Mouse (Mus musculus) liver, adult 2 months (tissue): ENCODE results near the gene Rad51c. TPM values are rescaled to one million over a fixed set of nuclear protein-coding genes. Genes with fewer than 3 reads are reported as not detected.
"Not testable (repeated sequence)": the region's sequence is repeated elsewhere in the genome, so short reads cannot be mapped to it uniquely, and the experiment has no call there.

Source experiments
- DNase-seq: peaks from one replicate; pipeline ENCODE4 v3.0.0-alpha.2; 2011; ENCODE audit warnings: low read depth, low spot score; ENCODE audit errors: extremely low read depth
- H3K27ac ChIP-seq: fragments of 200-500 bp; replicated peaks from 2 replicates; pipeline ENCODE4 v1.5.1; 2012; ENCODE audit warnings: low read depth, mild to moderate bottlenecking, control low read depth, inconsistent platforms, low read length; ENCODE audit not compliant: insufficient read depth
- H3K27me3 ChIP-seq: fragments of 200-500 bp; 2 replicates; pipeline ENCODE4 v1.6.1; 2012; ENCODE audit warnings: mild to moderate bottlenecking, moderate library complexity, low read length, inconsistent platforms; ENCODE audit not compliant: control insufficient read depth, insufficient read depth
- H3K36me3 ChIP-seq: fragments of 200-500 bp; 2 replicates; pipeline ENCODE4 v1.6.1; 2012; ENCODE audit warnings: low read length, inconsistent platforms; ENCODE audit not compliant: control insufficient read depth, insufficient read depth
- H3K4me1 ChIP-seq: fragments of 200-500 bp; 2 replicates; pipeline ENCODE4 v1.6.1; 2011; ENCODE audit warnings: low read length; ENCODE audit not compliant: control insufficient read depth, insufficient read depth
- H3K4me3 ChIP-seq: fragments of 200-500 bp; 2 replicates; pipeline ENCODE4 v1.5.1; 2011; ENCODE audit warnings: low read depth, mild to moderate bottlenecking, control low read depth, low read length, moderate library complexity; ENCODE audit not compliant: insufficient read depth
- H3K79me2 ChIP-seq: fragments of 200-500 bp; 2 replicates; pipeline ENCODE4 v1.6.1; 2012; ENCODE audit warnings: inconsistent platforms, mild to moderate bottlenecking, low read length, moderate library complexity; ENCODE audit not compliant: control insufficient read depth, insufficient read depth
- H3K9ac ChIP-seq: fragments of 200-500 bp; 2 replicates; pipeline ENCODE4 v1.6.1; 2012; ENCODE audit warnings: low read depth, mild to moderate bottlenecking, control low read depth, inconsistent platforms, low read length
- CTCF ChIP-seq: fragments of 200-500 bp; IDR thresholded peaks from 2 replicates; pipeline ENCODE4 v1.5.1; 2011; ENCODE audit warnings: low read depth, low read length, control low read depth
- POLR2A ChIP-seq: fragments of 200-500 bp; IDR thresholded peaks from 2 replicates; pipeline ENCODE4 v1.6.1; 2011; ENCODE audit warnings: low read length, control low read depth; ENCODE audit not compliant: insufficient read depth; ENCODE audit errors: extremely low read depth
- WGBS: fragments of 180-500 bp; shearing (Covaris S2); methylation state at CpG from one replicate; pipeline ENCODE4 v1.1.7; 2018; 5-methylcytosine and 5-hydroxymethylcytosine counted together
- polyA plus RNA-seq: library from polyadenylated mRNA; depleted of rRNA; stranded (reverse); fragments of >200 nt; gene quantifications from 2 replicates; pipeline ENCODE4 v1.2.3, GENCODE M21; 2012
- total RNA-seq: library from RNA; depleted of rRNA; stranded (reverse); fragments of >200 nt; gene quantifications from 2 replicates; pipeline ENCODE4 v1.2.3, GENCODE M21; 2014

The Rad51c gene
- total and polyA plus RNA-seq, 2 experiments = 0.28 to 0.32 TPM

DNA sequence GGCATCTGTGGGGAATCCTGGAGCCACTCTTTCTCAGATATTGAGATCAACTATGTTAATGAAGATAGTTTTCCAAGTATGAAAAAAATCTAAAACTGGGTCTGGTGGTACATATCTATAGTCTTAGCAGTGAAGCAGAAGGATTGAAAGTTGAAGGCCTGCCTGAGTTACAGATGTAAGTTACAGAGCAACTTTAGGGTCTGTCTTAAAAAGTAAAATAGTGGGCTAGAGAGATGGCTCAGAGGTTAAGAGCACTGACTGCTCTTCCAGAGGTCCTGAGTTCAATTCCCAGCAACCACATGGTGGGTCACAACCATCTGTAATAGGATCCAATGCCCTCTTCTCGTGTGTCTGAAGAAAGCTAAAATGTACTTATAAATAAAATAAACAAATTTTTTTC lies 27.7 kb upstream of the Rad51c start:
- no peak for TF ChIP-seq CTCF
- H3K36me3 ChIP-seq = no peaks in the 10 kb centered on the region
- H3K9ac ChIP-seq = no peak overlapping the region
- WGBS = 85% methylated on average over 1 of the region's 1 CpGs
- no peak for DNase-seq
- no peak overlapping the region for H3K27ac ChIP-seq
- H3K4me1 ChIP-seq = no peaks in the 10 kb centered on the region
- no peak overlapping the region for H3K4me3 ChIP-seq
- H3K27me3 ChIP-seq = no peaks in the 10 kb centered on the region
- H3K79me2 ChIP-seq = no peaks in the 10 kb centered on the region

DNA sequence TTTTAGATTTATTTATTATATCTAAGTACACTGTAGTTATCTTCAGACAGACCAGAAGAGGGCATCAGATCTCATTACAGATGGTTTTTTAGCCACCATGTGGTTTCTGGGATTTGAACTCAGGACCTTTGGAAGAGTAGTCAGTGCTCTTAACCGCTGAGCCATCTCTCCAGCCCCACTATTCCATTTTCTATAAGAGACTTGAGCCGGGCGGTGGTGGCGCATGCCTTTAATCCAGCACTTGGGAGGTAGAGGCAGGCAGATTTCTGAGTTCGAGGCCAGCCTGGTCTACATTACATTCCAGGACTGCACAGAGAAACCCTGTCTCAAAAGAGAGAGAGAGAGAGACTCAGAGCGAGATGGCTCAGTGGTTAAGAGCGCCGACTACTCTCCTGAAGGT lies 27.1 kb upstream of the Rad51c start:
- H3K4me3 ChIP-seq, H3K9ac ChIP-seq, H3K4me1 ChIP-seq, H3K36me3 ChIP-seq, H3K27me3 ChIP-seq, H3K79me2 ChIP-seq, DNase-seq, H3K27ac ChIP-seq: not testable (repeated sequence)
- 93% methylated on average over 8 of the region's 8 CpGs for WGBS

- DNase-seq = no peak
- H3K27ac ChIP-seq = no peak overlapping the region
These were observed 25.6 kb upstream of the Rad51c start for GRCm38 (mm10) chr11:87430374-87430773.

GRCm38 (mm10) chr11:87429363-87429762 lies 24.6 kb upstream of the Rad51c start:
- Histone ChIP-seq H3K9ac (no peak overlapping the region), H3K36me3 (no peaks in the 10 kb centered on the region), H3K27me3 (no peaks in the 10 kb centered on the region), H3K4me3 (no peak overlapping the region), H3K27ac (no peak overlapping the region), H3K79me2 (no peaks in the 10 kb centered on the region), H3K4me1 (peaks cover 1% of the 10 kb centered on the region; the same call in 1 of the 2 replicates)
- no peak for DNase-seq
- WGBS = 84% methylated on average over 4 of the region's 4 CpGs
- TF ChIP-seq CTCF (no peak), POLR2A (no peak)

More at GRCm38 (mm10) chr11:87430374-87430773, 25.6 kb upstream of the Rad51c start:
- Histone ChIP-seq H3K36me3 (no peaks in the 10 kb centered on the region), H3K9ac (no peak overlapping the region), H3K4me3 (no peak overlapping the region), H3K27me3 (no peaks in the 10 kb centered on the region), H3K79me2 (no peaks in the 10 kb centered on the region), H3K4me1 (no peaks in the 10 kb centered on the region)
- WGBS = 76% methylated on average over 2 of the region's 2 CpGs
- TF ChIP-seq POLR2A = no peak
- no peak for TF ChIP-seq CTCF

DNA sequence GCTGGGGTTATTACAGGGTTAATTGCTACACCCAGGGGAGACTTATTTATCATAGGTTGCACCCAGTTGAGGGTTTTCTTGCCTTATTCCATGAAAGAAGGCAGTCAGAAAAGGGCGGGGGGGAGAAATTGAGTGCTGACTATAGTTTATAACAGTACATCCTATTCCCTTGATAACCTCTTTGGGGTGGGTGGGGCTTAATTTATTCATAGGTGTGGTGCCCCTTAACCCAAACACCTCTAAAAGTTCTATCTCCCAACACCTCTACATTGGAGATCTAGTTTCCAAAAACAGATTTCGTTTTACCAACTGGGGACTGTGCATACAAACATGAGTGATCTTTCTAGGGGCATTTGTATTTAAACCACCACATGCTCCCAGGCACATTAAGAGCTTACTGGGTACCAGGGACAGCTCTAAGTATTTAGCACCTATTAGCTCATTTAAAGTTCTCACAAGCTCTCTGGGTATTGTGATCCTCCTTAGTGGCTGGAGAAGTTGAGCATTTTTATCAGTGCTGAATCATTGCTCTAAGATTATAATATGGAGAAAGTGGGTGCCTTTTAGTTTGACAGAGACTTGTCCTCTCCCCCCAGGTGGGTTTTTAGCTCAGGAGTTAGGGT lies 23.4 kb upstream of the Rad51c start:
- no peak for TF ChIP-seq CTCF
- no peak for TF ChIP-seq POLR2A
- Histone ChIP-seq H3K9ac (no peak overlapping the region), H3K4me1 (peaks cover 1% of the 10 kb centered on the region; the same call in 1 of the 2 replicates), H3K4me3 (no peak overlapping the region), H3K79me2 (no peaks in the 10 kb centered on the region), H3K27me3 (no peaks in the 10 kb centered on the region), H3K27ac (no peak overlapping the region), H3K36me3 (no peaks in the 10 kb centered on the region)
- no peak for DNase-seq
- 70% methylated on average over 2 of the region's 2 CpGs for WGBS

DNA sequence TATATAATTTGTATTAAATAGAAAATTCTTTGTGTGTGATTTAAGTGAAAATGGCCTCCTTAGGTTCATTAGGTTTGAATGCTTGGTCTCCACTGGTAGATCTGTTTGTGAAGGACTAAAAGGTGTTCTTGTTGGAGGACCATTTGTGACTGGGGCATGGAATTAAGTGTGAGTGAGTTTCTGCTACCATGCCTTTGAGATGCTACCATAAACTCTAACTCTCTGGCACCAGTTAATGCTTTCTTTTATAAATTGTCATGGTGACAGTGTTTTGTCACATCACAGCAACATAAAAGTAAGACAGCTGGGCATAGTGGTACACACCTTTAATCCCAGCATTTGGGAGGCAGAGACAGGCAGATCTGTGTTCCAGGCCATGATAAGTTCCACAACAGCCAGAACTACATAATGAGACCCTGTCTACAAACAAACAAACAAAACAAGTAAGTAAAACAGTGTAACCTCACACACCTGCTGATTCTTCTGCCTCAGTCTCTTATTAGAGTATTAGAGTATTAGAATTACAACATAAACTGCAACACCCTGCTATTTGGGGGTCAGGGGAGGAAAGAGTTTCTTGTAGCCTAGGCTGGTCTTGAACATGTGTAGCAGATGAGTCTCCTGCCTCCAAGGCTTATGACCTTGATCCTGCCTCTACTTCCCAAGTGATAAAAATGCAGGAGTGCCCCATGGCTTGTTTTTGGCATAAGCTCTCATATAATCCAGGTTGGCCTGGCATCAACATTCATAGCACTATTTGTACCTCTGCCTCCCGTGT lies 22.7 kb upstream of the Rad51c start:
- TF ChIP-seq CTCF (no peak), POLR2A (no peak)
- no peak overlapping the region for H3K27ac ChIP-seq
- WGBS = 20% methylated on average over 1 of the region's 1 CpGs

More for the DNA sequence above, 22.7 kb upstream of the Rad51c start:
- Histone ChIP-seq H3K27me3 (no peaks in the 10 kb centered on the region), H3K4me3 (no peak overlapping the region), H3K79me2 (no peaks in the 10 kb centered on the region), H3K4me1 (peaks cover 1% of the 10 kb centered on the region; the same call in 1 of the 2 replicates), H3K9ac (no peak overlapping the region), H3K36me3 (no peaks in the 10 kb centered on the region)
- no peak for DNase-seq
